Mouse (Mus musculus): ENCODE results near the gene Zfp54.
"Not testable (repeated sequence)": the region's sequence is repeated elsewhere in the genome, so short reads cannot be mapped to it uniquely, and the experiment has no call there.

Zfp54 gene
- long read RNA-seq, experiment 1, partial matches to known transcripts = 0 of 10 reads
- long read RNA-seq, experiment 1, other reads (novel, unspliced or antisense) = 5 of 10 reads
- long read RNA-seq, experiment 2, partial matches to known transcripts = 0 of 5 reads
- long read RNA-seq, experiment 2, other reads (novel, unspliced or antisense) = 2 of 5 reads

GRCm38 (mm10) chr17:21422664-21423599, at the start of gene Zfp54:
Gene Zfp54, plus strand, starts transcription at chr17:21423227.
- intact Hi-C loops (cut with DNase I) = loop anchor here (2.0 to 5.0 kb wide), 2 partner anchors 94 to 150 kb away; no protein-coding TSS in a partner anchor

- intact Hi-C loops (cut with DNase I) = no loop called here
These were observed 47.7 kb upstream of the Zfp54 start for GRCm38 (mm10) chr17:21375311-21375710.

DNA sequence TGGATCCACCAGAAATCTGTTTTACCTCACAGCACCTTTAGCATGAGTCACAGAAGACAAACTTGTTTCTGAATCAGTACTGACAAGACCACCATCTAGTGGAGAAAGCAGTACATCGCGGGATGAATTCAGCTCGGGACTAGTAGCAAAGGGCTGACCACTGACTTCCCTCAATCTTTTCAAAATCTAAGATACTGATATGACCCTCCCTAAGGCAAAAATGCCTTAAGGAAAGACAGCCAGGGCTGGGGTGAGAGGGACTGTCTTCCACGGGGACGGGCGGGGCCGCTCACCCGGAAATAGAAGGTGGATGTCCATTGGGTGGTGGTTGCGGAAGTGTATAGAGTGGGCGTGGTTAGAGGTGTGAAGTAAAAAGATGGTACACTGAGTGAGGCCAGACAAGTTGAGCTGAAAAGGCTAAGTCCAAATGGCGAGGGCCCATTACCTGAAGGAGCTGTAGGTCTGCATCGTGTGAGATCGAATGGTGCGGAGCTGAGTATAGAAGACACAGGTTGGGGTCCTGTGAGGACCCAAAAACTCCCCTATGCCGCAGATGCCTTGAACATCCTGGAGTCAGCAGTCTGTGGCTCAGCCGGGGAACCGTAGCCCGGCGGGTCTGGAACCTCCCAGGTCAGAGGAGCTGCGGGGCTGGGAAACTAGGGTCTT, 39.5 kb upstream of the Zfp54 start, which contains the start of gene Zfp677:
Gene Zfp677 (plus strand): TSS at position 358 of the 666 bp plus-strand sequence.
- intact Hi-C loops (cut with DNase I) = no loop called here

- intact Hi-C loops (cut with DNase I) = no loop called here
These were observed 39.0 kb upstream of the Zfp54 start for GRCm38 (mm10) chr17:21384057-21384411.

- intact Hi-C loops (cut with DNase I) = not testable (repeated sequence)
These were observed 15.9 kb downstream of the Zfp54 start for GRCm38 (mm10) chr17:21438806-21439400.

GRCm38 (mm10) chr17:21449669-21450068, 26.6 kb downstream of the Zfp54 start:
- intact Hi-C loops (cut with DNase I) = no loop called here

GRCm38 (mm10) chr17:21450138-21450704, 27.2 kb downstream of the Zfp54 start, which contains the start of gene Zfp51:
Gene Zfp51, plus strand, starts transcription at chr17:21450374.
- intact Hi-C loops (cut with DNase I) = no loop called here

GRCm38 (mm10) chr17:21463550-21463949, 40.5 kb downstream of the Zfp54 start:
- intact Hi-C loops (cut with DNase I) = no loop called here

- intact Hi-C loops (cut with DNase I) = no loop called here
These were observed 49.1 kb downstream of the Zfp54 start for GRCm38 (mm10) chr17:21472032-21472652.

DNA sequence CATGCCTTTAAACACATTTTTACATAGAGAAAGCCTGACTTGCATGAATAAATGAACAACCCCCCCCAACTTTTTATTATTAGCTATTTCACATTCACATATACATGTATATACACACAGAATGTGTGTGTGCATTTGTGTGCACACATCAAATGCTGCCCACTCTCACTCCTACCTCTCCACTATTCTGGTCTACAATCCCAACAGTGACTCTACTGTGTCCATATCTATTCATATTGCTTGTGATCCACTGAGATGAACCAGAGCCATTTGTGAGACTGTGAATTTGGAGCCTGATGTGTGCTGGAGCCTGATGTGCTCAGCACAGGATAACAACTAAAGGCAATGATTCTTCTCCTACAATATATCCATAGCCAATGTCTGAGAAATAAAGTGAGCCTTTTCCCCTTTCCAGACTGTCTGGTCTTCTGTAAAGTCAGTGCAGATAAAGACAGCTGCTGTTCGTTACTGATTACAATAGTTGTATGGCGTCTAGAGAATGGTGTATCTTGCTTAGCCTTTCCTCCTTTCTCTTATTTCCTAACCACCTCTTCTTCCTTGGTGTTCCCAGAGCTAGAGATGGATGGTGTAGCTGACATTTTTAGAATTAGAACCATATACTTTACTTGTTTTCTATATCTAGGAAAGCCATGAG, 49.8 kb downstream of the Zfp54 start:
- intact Hi-C loops (cut with DNase I) = no loop called here

DNA sequence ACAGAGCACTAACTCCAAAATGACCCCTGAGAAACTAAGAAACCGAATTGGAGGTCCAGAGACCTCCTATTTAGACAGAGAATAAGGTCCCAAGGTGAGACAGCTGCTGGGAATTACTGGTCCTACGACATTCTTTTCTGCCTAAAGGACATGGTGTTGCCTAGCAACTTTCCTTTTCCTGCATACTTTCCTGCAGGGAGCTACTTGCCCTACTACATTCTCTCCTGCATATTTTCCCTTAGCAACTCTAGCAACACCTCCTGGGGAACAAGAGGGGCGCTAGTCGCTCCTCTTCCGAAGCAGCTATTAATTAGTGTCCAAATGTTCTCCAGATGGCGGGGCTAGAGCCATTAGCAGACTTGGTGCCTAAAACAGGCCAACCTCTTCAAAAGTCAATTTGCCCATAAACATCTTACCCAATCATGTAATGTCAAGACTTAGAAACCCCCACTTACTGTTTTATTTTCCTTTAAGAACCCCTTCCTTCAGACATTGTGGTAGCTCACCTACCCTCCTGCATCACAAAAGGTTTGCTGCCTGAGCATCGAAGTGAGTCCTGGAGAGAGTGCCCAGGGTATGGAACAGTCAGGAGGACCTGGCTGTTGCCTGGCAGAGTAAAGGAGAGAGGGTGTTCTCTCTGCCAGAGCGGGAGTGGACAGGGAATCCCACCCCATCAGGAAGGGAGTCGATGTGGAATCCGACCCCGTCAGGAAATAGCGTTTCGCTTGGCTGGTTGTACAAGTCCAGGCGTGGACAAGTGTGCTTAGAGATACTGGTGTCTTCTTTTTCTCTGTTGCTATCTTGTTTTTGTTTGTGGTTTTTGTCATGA, 50.5 kb downstream of the Zfp54 start:
- intact Hi-C loops (cut with DNase I) = no loop called here

- intact Hi-C loops (cut with DNase I) = not testable (repeated sequence)
These were observed 51.7 kb downstream of the Zfp54 start for GRCm38 (mm10) chr17:21474729-21475128.

DNA sequence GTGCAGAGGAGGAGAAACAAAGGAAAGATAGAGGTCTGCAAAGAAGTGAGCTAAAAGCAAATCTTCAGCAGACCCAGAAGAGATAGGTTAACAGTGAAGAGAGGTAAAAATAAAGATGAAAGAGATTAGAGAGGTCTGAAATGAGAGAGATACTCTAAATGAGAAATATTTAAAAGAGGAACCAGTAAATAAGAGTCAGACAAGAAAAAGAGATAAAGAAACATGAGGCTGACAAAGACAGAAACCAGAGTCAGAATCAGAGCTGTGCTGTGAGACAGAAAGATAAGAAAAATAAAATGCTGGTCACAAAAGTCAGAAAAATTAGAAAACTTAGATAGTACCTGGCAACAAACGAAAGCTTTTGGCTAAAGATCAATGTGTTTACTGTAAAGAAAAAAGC, 52.3 kb downstream of the Zfp54 start:
- intact Hi-C loops (cut with DNase I) = not testable (repeated sequence)

DNA sequence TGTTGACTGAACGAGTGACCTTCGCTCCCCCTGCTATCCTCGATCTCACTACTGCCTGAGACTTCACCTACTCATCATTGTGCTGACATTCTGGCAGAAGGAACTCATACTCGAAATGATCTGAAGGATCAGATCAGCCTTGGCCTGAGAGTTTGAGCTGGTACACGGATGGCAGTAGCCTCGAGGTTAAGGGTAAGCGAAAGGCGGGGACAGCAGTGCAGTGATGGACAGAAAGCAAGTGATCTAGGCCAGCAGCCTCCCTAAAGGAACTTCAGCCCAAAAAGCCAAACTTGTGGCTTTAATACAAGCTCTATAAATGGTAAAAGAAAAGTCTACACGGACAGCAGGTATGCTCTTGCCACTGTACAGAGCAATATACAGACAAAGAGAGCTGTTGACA, 53.3 kb downstream of the Zfp54 start:
- intact Hi-C loops (cut with DNase I) = not testable (repeated sequence)

- intact Hi-C loops (cut with DNase I) = not testable (repeated sequence)
These were observed 55.2 kb downstream of the Zfp54 start for GRCm38 (mm10) chr17:21478103-21478777.

Measured in adrenal gland (tissue).